Mouse (Mus musculus): ENCODE measurements around the gene Twist2.

DNA sequence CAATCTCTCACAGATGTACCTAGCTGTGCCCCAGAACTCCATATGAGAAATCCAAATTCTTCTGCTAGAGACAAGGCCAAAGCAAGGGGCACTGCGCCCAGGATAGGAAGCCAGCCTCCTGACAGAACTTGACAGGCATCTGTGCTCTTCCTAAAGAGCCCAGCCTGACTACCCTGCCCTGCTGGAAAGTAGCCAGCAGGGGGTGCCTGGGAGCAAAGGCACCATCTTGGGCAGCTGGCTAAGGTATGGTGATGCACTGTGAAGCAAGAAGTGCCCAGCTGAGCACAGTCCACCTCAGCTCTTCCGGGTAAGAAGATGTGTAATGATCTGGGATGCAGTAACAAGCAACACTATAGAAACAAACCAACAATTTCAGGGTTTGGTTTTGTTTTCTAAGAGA, 95.8 kb downstream of the Twist2 start:
- TF ChIP-seq CTCF (IDR thresholded peaks at IDR 0.05; ENCODE audit: low read depth) (peak; percentile 22), EP300 (IDR thresholded peaks at IDR 0.05; ENCODE audit: low read depth) (no peak)
